Mouse (Mus musculus): Measurements from ENCODE around the gene Ntn5. TPM values are rescaled to one million over a fixed set of nuclear protein-coding genes. Genes with fewer than 3 reads are reported as not detected.

Ntn5 gene
- polyA plus RNA-seq, 1 experiment from 2014 or later, result 1.2 TPM

DNA sequence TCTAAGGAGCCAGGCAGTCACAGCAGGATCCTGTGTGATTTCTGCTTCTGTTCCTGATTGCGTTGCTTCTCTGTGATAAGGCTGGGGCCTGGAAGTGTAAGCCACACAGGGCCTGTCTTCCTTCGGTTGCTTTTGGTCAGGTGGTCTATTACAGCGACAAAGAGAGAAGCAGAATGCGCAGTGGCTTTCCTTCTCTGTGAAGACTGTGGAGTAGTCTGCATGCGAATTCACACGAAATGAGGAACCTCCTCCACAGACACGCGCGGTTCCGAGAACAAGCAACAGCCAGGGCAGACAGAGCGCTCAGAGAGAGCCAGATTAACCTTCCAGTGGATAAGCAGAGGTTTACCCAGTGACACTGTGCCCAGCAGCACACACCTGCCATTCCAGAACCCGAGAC lies 57.5 kb downstream of the Ntn5 start:
- ATAC-seq (ENCODE audit: insufficient read depth, low FRiP score), result no peak
- H3K9me3 ChIP-seq (replicated peaks; ENCODE audit: control insufficient read depth, low read length), result no peaks in the 10 kb centered on the region
- WGBS, result 79% methylated on average over 12 of the region's 12 CpGs
- H3K4me2 ChIP-seq (ENCODE audit: low read depth, low read length), result peak overlapping the region; percentile 47; the same call in 1 of the 2 replicates
- 0 out of 2 replicates have a peak overlapping the region, but pooled peaks have one; percentile 9 for H3K9ac ChIP-seq (ENCODE audit: low read length)
- no peaks in the 10 kb centered on the region for H3K27me3 ChIP-seq (ENCODE audit: control insufficient read depth, insufficient read depth, low read length)
- no peak overlapping the region for H3K4me3 ChIP-seq (replicated peaks; ENCODE audit: low read length)
- no peaks in the 10 kb centered on the region for H3K36me3 ChIP-seq (ENCODE audit: control insufficient read depth, insufficient read depth, low read length)
- no peak overlapping the region for H3K27ac ChIP-seq (ENCODE audit: low read length)
- no peaks in the 10 kb centered on the region for H3K4me1 ChIP-seq (ENCODE audit: control insufficient read depth, insufficient read depth, low read length)

DNA sequence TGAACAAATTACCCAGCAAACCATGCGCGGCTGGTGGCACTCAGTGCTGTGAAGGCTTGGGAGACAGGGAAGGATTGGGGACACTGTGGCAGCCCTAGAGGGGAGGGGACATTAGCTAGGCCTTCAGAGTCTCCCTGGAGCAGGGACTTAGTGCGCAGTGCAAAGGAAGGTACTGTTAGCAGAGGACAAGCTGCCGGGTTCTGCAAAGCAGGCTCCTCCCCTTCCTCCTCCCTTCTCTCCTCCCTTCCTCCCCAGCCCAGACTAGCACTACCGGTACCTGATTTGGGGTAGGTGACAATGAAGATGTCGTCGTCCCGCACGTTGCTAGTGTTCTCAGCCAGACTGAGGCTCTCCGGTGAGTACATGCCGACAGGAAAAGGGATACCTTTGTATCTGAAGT lies 58.0 kb downstream of the Ntn5 start:
- H3K36me3 ChIP-seq (ENCODE audit: control insufficient read depth, insufficient read depth, low read length), result no peaks in the 10 kb centered on the region
- H3K4me1 ChIP-seq (ENCODE audit: control insufficient read depth, insufficient read depth, low read length), result no peaks in the 10 kb centered on the region
- H3K27ac ChIP-seq (ENCODE audit: low read length), result no peak overlapping the region
- H3K9me3 ChIP-seq (replicated peaks; ENCODE audit: control insufficient read depth, low read length), result no peaks in the 10 kb centered on the region
- peak; percentile 51; the same call in 1 of the 2 replicates for ATAC-seq (ENCODE audit: insufficient read depth, low FRiP score)
- peak overlapping the region; percentile 34 for H3K4me3 ChIP-seq (replicated peaks; ENCODE audit: low read length)
- WGBS, result 36% methylated on average over 11 of the region's 11 CpGs
- H3K4me2 ChIP-seq (ENCODE audit: low read depth, low read length), result peak overlapping the region; percentile 47
- no peaks in the 10 kb centered on the region for H3K27me3 ChIP-seq (ENCODE audit: control insufficient read depth, insufficient read depth, low read length)
- peak overlapping the region; percentile 49 for H3K9ac ChIP-seq (ENCODE audit: low read length)

- ATAC-seq (ENCODE audit: insufficient read depth, low FRiP score), result no peak; the same call in 1 of the 2 replicates
- Histone ChIP-seq H3K4me1 (ENCODE audit: control insufficient read depth, insufficient read depth, low read length) (no peaks in the 10 kb centered on the region), H3K36me3 (ENCODE audit: control insufficient read depth, insufficient read depth, low read length) (no peaks in the 10 kb centered on the region), H3K4me2 (ENCODE audit: low read depth, low read length) (peak overlapping the region; percentile 47), H3K27me3 (ENCODE audit: control insufficient read depth, insufficient read depth, low read length) (no peaks in the 10 kb centered on the region), H3K4me3 (replicated peaks; ENCODE audit: low read length) (peak overlapping the region; percentile 34), H3K27ac (ENCODE audit: low read length) (no peak overlapping the region), H3K9me3 (replicated peaks; ENCODE audit: control insufficient read depth, low read length) (no peaks in the 10 kb centered on the region), H3K9ac (ENCODE audit: low read length) (peak overlapping the region; percentile 49)
- 31% methylated on average over 19 of the region's 19 CpGs for WGBS
Measured at GRCm38 (mm10) chr7:45742338-45742737, 58.5 kb downstream of the Ntn5 start.

Other genes starting within 250 kb of the Ntn5 start
- gene Gys1, start 249.2 kb upstream of the Ntn5 start, polyA plus RNA-seq (2015; fragmentation: Nextera tagmentation; extraction: Ambion mirVana), result 46.3 and 47.3 TPM in 2 replicates
- gene Ruvbl2, start 245.9 kb upstream of the Ntn5 start, polyA plus RNA-seq (2015; fragmentation: Nextera tagmentation; extraction: Ambion mirVana), result 115 and 118 TPM in 2 replicates
- gene Ftl1, start 224.1 kb upstream of the Ntn5 start, polyA plus RNA-seq (2015; fragmentation: Nextera tagmentation; extraction: Ambion mirVana), result 4,462 and 4,467 TPM in 2 replicates
- gene Bax, start 217.1 kb upstream of the Ntn5 start, polyA plus RNA-seq (2015; fragmentation: Nextera tagmentation; extraction: Ambion mirVana), result 116 and 142 TPM in 2 replicates
- 1.4 and 1.5 TPM in 2 replicates for gene Tulp2, start 202.1 kb upstream of the Ntn5 start, polyA plus RNA-seq (2015; fragmentation: Nextera tagmentation; extraction: Ambion mirVana)
- not detected in 2 replicates for gene Gm45808, start 197.2 kb upstream of the Ntn5 start, polyA plus RNA-seq (2015; fragmentation: Nextera tagmentation; extraction: Ambion mirVana)
- 2.0 and 2.2 TPM in 2 replicates for gene Dhdh, start 195.2 kb upstream of the Ntn5 start, polyA plus RNA-seq (2015; fragmentation: Nextera tagmentation; extraction: Ambion mirVana)
- 229 and 262 TPM in 2 replicates for gene Nucb1, start 173.6 kb upstream of the Ntn5 start, polyA plus RNA-seq (2015; fragmentation: Nextera tagmentation; extraction: Ambion mirVana)
- gene Ppp1r15a, start 157.8 kb upstream of the Ntn5 start, polyA plus RNA-seq (2015; fragmentation: Nextera tagmentation; extraction: Ambion mirVana), result 25.5 and 31.2 TPM in 2 replicates
- 2.7 and 3.9 TPM in 2 replicates for gene Plekha4, start 157.7 kb upstream of the Ntn5 start, polyA plus RNA-seq (2015; fragmentation: Nextera tagmentation; extraction: Ambion mirVana)
- 2.9 and 4.8 TPM in 2 replicates for gene Hsd17b14, start 129.1 kb upstream of the Ntn5 start, polyA plus RNA-seq (2015; fragmentation: Nextera tagmentation; extraction: Ambion mirVana)
- gene Bcat2, start 113.9 kb upstream of the Ntn5 start, polyA plus RNA-seq (2015; fragmentation: Nextera tagmentation; extraction: Ambion mirVana), result 95.7 and 109 TPM in 2 replicates
- 0.28 and 0.32 TPM in 2 replicates for gene Fgf21, start 68.5 kb upstream of the Ntn5 start, polyA plus RNA-seq (2015; fragmentation: Nextera tagmentation; extraction: Ambion mirVana)
- 1.2 and 1.5 TPM in 2 replicates for gene Fut1, start 66.7 kb upstream of the Ntn5 start, polyA plus RNA-seq (2015; fragmentation: Nextera tagmentation; extraction: Ambion mirVana)
- gene Izumo1, start 62.2 kb upstream of the Ntn5 start, polyA plus RNA-seq (2015; fragmentation: Nextera tagmentation; extraction: Ambion mirVana), result 0.15 TPM in 1 of 2 replicates, not detected in the other
- 3.3 and 4.4 TPM in 2 replicates for gene Rasip1, start 56.5 kb upstream of the Ntn5 start, polyA plus RNA-seq (2015; fragmentation: Nextera tagmentation; extraction: Ambion mirVana)
- gene Mamstr, start 44.0 kb upstream of the Ntn5 start, polyA plus RNA-seq (2015; fragmentation: Nextera tagmentation; extraction: Ambion mirVana), result 10.9 and 14.2 TPM in 2 replicates
- 13.8 and 18.8 TPM in 2 replicates for gene Fut2, start 17.6 kb upstream of the Ntn5 start, polyA plus RNA-seq (2015; fragmentation: Nextera tagmentation; extraction: Ambion mirVana)
- gene Sec1, start 10.4 kb downstream of the Ntn5 start, polyA plus RNA-seq (2015; fragmentation: Nextera tagmentation; extraction: Ambion mirVana), result 2.9 and 3.4 TPM in 2 replicates
- 8.4 and 9.8 TPM in 2 replicates for gene Car11, start 15.8 kb downstream of the Ntn5 start, polyA plus RNA-seq (2015; fragmentation: Nextera tagmentation; extraction: Ambion mirVana)
- gene Dbp, start 21.1 kb downstream of the Ntn5 start, polyA plus RNA-seq (2015; fragmentation: Nextera tagmentation; extraction: Ambion mirVana), result 2.7 and 2.9 TPM in 2 replicates
- gene Rpl18, start 31.4 kb downstream of the Ntn5 start, polyA plus RNA-seq (2015; fragmentation: Nextera tagmentation; extraction: Ambion mirVana), result 915 and 1,024 TPM in 2 replicates
- 38.9 and 45.9 TPM in 2 replicates for gene Sphk2, start 34.0 kb downstream of the Ntn5 start, polyA plus RNA-seq (2015; fragmentation: Nextera tagmentation; extraction: Ambion mirVana)
- gene Fam83e, start 37.2 kb downstream of the Ntn5 start, polyA plus RNA-seq (2015; fragmentation: Nextera tagmentation; extraction: Ambion mirVana), result 16.0 and 24.7 TPM in 2 replicates
- 0.79 and 2.2 TPM in 2 replicates for gene Spaca4, start 41.8 kb downstream of the Ntn5 start, polyA plus RNA-seq (2015; fragmentation: Nextera tagmentation; extraction: Ambion mirVana)
- gene Lmtk3, start 99.7 kb downstream of the Ntn5 start, polyA plus RNA-seq (2015; fragmentation: Nextera tagmentation; extraction: Ambion mirVana), result 0.53 and 0.99 TPM in 2 replicates
- 32.7 and 46.5 TPM in 2 replicates for gene Sult2b1, start 100.6 kb downstream of the Ntn5 start, polyA plus RNA-seq (2015; fragmentation: Nextera tagmentation; extraction: Ambion mirVana)
- gene Cyth2, start 130.6 kb downstream of the Ntn5 start, polyA plus RNA-seq (2015; fragmentation: Nextera tagmentation; extraction: Ambion mirVana), result 75.6 and 82.6 TPM in 2 replicates
- gene Kcnj14, start 140.8 kb downstream of the Ntn5 start, polyA plus RNA-seq (2015; fragmentation: Nextera tagmentation; extraction: Ambion mirVana), result 0.91 and 0.98 TPM in 2 replicates
- 50.3 and 53.7 TPM in 2 replicates for gene Grwd1, start 146.9 kb downstream of the Ntn5 start, polyA plus RNA-seq (2015; fragmentation: Nextera tagmentation; extraction: Ambion mirVana)
- gene Kdelr1, start 188.8 kb downstream of the Ntn5 start, polyA plus RNA-seq (2015; fragmentation: Nextera tagmentation; extraction: Ambion mirVana), result 76.7 and 87.0 TPM in 2 replicates
- 0.23 and 0.40 TPM in 2 replicates for gene Grin2d, start 194.4 kb downstream of the Ntn5 start, polyA plus RNA-seq (2015; fragmentation: Nextera tagmentation; extraction: Ambion mirVana)
- 0.49 and 1.2 TPM in 2 replicates for gene Syngr4, start 212.7 kb downstream of the Ntn5 start, polyA plus RNA-seq (2015; fragmentation: Nextera tagmentation; extraction: Ambion mirVana)
- gene Tmem143, start 212.9 kb downstream of the Ntn5 start, polyA plus RNA-seq (2015; fragmentation: Nextera tagmentation; extraction: Ambion mirVana), result 4.2 and 6.0 TPM in 2 replicates
- 197 and 224 TPM in 2 replicates for gene Emp3, start 237.4 kb downstream of the Ntn5 start, polyA plus RNA-seq (2015; fragmentation: Nextera tagmentation; extraction: Ambion mirVana)
- 4.1 and 5.1 TPM in 2 replicates for gene Ccdc114, start 240.1 kb downstream of the Ntn5 start, polyA plus RNA-seq (2015; fragmentation: Nextera tagmentation; extraction: Ambion mirVana)

All from stomach, embryonic 16.5 days (tissue).